Mouse (Mus musculus) kidney, adult 2 months (tissue): Measurements from ENCODE around the gene Gm10563. TPM values are rescaled to one million over a fixed set of nuclear protein-coding genes. Genes with fewer than 3 reads are reported as not detected.
A peak's percentile ranks its signal among the peaks of the same experiment; 100 is the strongest.

Experiments used
- DNase-seq: peaks from one replicate; pipeline ENCODE4 v3.0.0; 2021
- H3K27ac ChIP-seq: fragments of 200-500 bp; 2 replicates; pipeline ENCODE4 v1.5.1; 2012; ENCODE audit warnings: low read depth, low read length, control low read depth, inconsistent platforms; ENCODE audit not compliant: insufficient read depth
- H3K27me3 ChIP-seq: fragments of 200-500 bp; replicated peaks from 2 replicates; pipeline ENCODE4 v1.6.1; 2012; ENCODE audit warnings: mild to moderate bottlenecking, moderate library complexity, low read length, inconsistent platforms; ENCODE audit not compliant: control insufficient read depth, insufficient read depth
- H3K36me3 ChIP-seq: fragments of 200-500 bp; 2 replicates; pipeline ENCODE4 v1.6.1; 2012; ENCODE audit warnings: mild to moderate bottlenecking, moderate library complexity, low read length, inconsistent platforms; ENCODE audit not compliant: control insufficient read depth, insufficient read depth
- H3K4me1 ChIP-seq: fragments of 200-500 bp; 2 replicates; pipeline ENCODE4 v1.6.1; 2011; ENCODE audit warnings: low read length; ENCODE audit not compliant: control insufficient read depth, insufficient read depth
- H3K4me3 ChIP-seq: fragments of 200-500 bp; 2 replicates; pipeline ENCODE4 v1.5.1; 2011; ENCODE audit warnings: mild to moderate bottlenecking, low read depth, low read length, control low read depth; ENCODE audit not compliant: insufficient read depth
- CTCF ChIP-seq: fragments of 200-500 bp; conservative IDR thresholded peaks from 2 replicates; pipeline ENCODE4 v1.5.1; 2011; ENCODE audit warnings: low read depth, mild to moderate bottlenecking, control low read depth, low read length, moderate library complexity, mixed read lengths; ENCODE audit not compliant: insufficient read depth, insufficient read length
- POLR2A ChIP-seq: fragments of 200-500 bp; IDR thresholded peaks from one replicate; pipeline ENCODE4 v1.6.1; 2011; ENCODE audit warnings: low read depth, low read length, control low read depth
- WGBS: fragments of 180-500 bp; shearing (Covaris S2); methylation state at CpG from one replicate; pipeline ENCODE4 v1.1.7; 2018; 5-methylcytosine and 5-hydroxymethylcytosine counted together
- polyA plus RNA-seq: library from polyadenylated mRNA; depleted of rRNA; stranded (reverse); fragments of >200 nt; gene quantifications from 2 replicates; pipeline ENCODE4 v1.2.3, GENCODE M21; 2012

The Gm10563 gene
- polyA plus RNA-seq, 1 experiment = not detected

DNA sequence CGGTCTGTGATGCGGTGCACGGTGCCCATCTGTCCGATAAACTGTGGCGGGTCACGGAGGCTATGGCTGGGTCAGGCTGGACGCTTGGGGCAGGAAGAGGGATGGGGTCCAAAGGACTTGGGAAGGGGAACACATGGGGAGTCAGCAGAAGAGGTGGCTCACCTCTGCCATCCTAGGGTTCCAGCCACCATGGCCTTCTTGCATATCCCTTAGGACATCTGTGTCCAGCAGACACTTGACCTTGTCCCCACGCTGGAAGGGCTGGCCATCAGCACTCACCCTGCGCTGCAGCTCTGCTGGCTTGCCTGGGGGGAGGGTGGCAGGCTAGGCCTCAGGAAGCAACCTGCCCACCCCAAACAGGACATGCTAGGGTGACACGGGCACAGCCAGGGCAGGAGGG, 13.8 kb upstream of the Gm10563 start:
- Histone ChIP-seq H3K27me3 (no peaks in the 10 kb centered on the region), H3K27ac (no peak overlapping the region), H3K36me3 (no peaks in the 10 kb centered on the region), H3K4me1 (peaks cover 3% of the 10 kb centered on the region), H3K4me3 (no peak overlapping the region)
- no peak for DNase-seq
- TF ChIP-seq POLR2A = no peak
- no peak for TF ChIP-seq CTCF
- 88% methylated on average over 10 of the region's 10 CpGs for WGBS

- TF ChIP-seq CTCF (no peak), POLR2A (no peak)
- 97% methylated on average over 13 of the region's 13 CpGs for WGBS
- no peaks in the 10 kb centered on the region for H3K36me3 ChIP-seq
- no peaks in the 10 kb centered on the region for H3K27me3 ChIP-seq
- peaks cover 10% of the 10 kb centered on the region for H3K4me1 ChIP-seq
- no peak overlapping the region for H3K27ac ChIP-seq
- no peak for DNase-seq
- H3K4me3 ChIP-seq = no peak overlapping the region
Measured at GRCm38 (mm10) chr4:155656214-155656751, 11.1 kb upstream of the Gm10563 start.

GRCm38 (mm10) chr4:155654456-155655298, 9.5 kb upstream of the Gm10563 start:
- 11% methylated on average over 52 of the region's 52 CpGs for WGBS
- peaks cover 10% of the 10 kb centered on the region for H3K4me1 ChIP-seq
- no peak overlapping the region for H3K27ac ChIP-seq
- TF ChIP-seq POLR2A = no peak
- TF ChIP-seq CTCF = no peak
- no peaks in the 10 kb centered on the region for H3K36me3 ChIP-seq
- peak overlapping the region; percentile 43 for H3K4me3 ChIP-seq
- no peaks in the 10 kb centered on the region for H3K27me3 ChIP-seq
- DNase-seq = peak; percentile 47

- WGBS = 11% methylated on average over 6 of the region's 6 CpGs
- Histone ChIP-seq H3K4me1 (peaks cover 10% of the 10 kb centered on the region), H3K4me3 (no peak overlapping the region), H3K36me3 (peaks cover under 1% of the 10 kb centered on the region; the same call in 1 of the 2 replicates), H3K27ac (no peak overlapping the region), H3K27me3 (no peaks in the 10 kb centered on the region)
- TF ChIP-seq POLR2A = no peak
- TF ChIP-seq CTCF = no peak
- DNase-seq = no peak
Measured at GRCm38 (mm10) chr4:155654183-155654455, 8.9 kb upstream of the Gm10563 start.

- 1% methylated on average over 31 of the region's 31 CpGs for WGBS
- Histone ChIP-seq H3K4me3 (peak overlapping the region; percentile 24; the same call in 1 of the 2 replicates), H3K27ac (no peak overlapping the region), H3K36me3 (peaks cover 1% of the 10 kb centered on the region), H3K4me1 (peaks cover 10% of the 10 kb centered on the region), H3K27me3 (no peaks in the 10 kb centered on the region)
- peak; percentile 46 for DNase-seq
- no peak for TF ChIP-seq POLR2A
- TF ChIP-seq CTCF = no peak
Measured at GRCm38 (mm10) chr4:155653451-155654182, 8.4 kb upstream of the Gm10563 start.

- Histone ChIP-seq H3K4me3 (peak within 1 kb of the TSS; percentile 24; the same call in 1 of the 2 replicates), H3K4me1 (peaks cover 10% of the 10 kb centered on the region), H3K27ac (no peak within 1 kb of the TSS), H3K36me3 (peaks cover 1% of the 10 kb centered on the region), H3K27me3 (no peaks in the 10 kb centered on the region)
- peak; percentile 17 for DNase-seq
- WGBS = 3% methylated on average over 33 of the region's 33 CpGs
- TF ChIP-seq CTCF (no peak), POLR2A (no peak)
Measured at GRCm38 (mm10) chr4:155653086-155653450, 7.9 kb upstream of the Gm10563 start, which contains the start of gene Mmp23. Gene Mmp23 (minus strand): TSS chr4:155653384.

DNA sequence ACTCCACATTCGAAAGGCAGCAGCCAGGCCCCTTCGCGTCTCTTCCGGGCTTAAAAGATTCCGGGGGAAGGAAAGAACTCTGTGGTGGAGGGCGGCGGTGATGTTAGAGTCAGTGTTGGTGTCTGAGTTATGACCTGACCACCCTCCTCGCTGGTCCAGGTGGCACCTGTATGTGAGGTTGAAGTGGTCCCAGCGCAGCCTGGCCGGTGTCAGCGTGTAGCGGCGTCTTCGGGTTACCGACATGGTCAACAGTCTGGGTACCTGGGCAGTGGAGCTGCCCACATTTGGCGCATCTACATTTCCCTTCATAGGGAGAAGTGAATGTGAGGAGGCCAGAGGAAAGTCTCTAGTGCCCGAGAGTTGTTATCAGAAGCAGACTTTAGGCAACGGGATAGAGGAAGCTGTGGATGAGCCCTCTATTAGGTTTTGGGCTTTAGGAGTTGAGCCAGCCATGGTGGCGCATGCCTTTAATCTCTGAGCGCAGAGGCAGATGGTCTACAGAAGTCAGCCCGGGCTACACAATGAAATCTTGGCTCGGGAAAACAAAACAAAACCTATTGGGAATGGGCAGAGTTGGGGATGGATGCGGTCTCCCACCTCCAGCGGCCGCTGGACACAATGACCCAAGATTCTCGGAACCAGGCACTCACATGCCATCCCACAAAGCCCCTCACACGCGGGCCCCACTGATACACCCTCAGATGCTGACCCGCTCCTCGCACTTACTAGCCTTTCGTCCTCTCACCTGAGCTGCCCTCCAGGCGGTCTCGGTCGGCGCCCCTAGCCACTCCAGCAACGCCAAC, 7.3 kb upstream of the Gm10563 start:
- peaks cover 10% of the 10 kb centered on the region for H3K4me1 ChIP-seq
- H3K36me3 ChIP-seq = peaks cover 4% of the 10 kb centered on the region
- no peak for DNase-seq
- 33% methylated on average over 36 of the region's 36 CpGs for WGBS
- no peak for TF ChIP-seq CTCF
- TF ChIP-seq POLR2A = no peak
- no peaks in the 10 kb centered on the region for H3K27me3 ChIP-seq
- H3K4me3 ChIP-seq = peak overlapping the region; percentile 24; the same call in 1 of the 2 replicates
- no peak overlapping the region for H3K27ac ChIP-seq
